Comparison of ENCODE assay signal across 8 mouse cellular contexts in the genomic region with DNA sequence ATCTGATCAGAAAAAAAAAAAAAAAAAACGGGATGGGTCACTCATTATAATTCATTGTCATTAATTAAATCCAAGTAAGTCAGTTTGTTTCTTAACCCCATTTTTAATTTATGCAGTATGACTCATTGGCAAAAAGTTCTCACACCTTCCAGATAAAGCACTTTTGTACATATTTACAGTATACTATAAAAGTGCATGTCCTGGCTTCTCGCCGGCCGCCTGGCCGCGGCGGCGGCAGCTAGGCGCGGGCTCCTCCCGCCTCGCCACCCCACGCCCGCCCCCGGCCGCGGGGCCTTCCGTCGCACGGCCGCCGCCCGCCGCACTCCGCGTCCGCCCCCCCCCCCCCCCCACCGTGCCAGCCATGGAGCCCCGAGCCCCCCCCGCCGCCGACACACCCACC. TPM values are rescaled to one million over a fixed set of nuclear protein-coding genes. Genes with fewer than 3 reads are reported as not detected.
DNase-seq lines count a peak whose midpoint lies in the region; ATAC-seq and TF ChIP-seq lines count a peak whose summit lies in the region.
"Had no signal": no experiment of that assay in that cellular context is flagged by ENCODE, and none has a peak within 500 bp of the region (broad histone marks: within the 10 kb centered on the region; RNA-seq: fewer than 3 reads in every experiment).

No protein-coding gene starts in this region.

- TF ChIP-seq EP300 in stomach, postnatal 0 days (optimal IDR thresholded peaks at IDR 0.05), result no peak

- 12% methylated on average over 21 of the region's 32 CpGs for WGBS in lung, embryonic 16.5 days
- WGBS in lung, adult 2 months, result 22% methylated on average over 24 of the region's 32 CpGs
- WGBS in forebrain, embryonic 16.5 days, result 14% methylated on average over 25 of the region's 32 CpGs
- WGBS in liver, embryonic 11.5 days, result 5% methylated on average over 24 of the region's 32 CpGs
- 5% methylated on average over 27 of the region's 32 CpGs for WGBS in stomach, postnatal 0 days

- TF ChIP-seq POLR2A in lung, adult 2 months (IDR thresholded peaks at IDR 0.05; ENCODE audit: borderline replicate concordance, extremely low read depth, low read depth, low read length), result no peak

- no peak for TF ChIP-seq CTCF in lung, adult 2 months (IDR thresholded peaks at IDR 0.05; ENCODE audit: insufficient read depth, low read length)
- no peak for TF ChIP-seq CTCF in stomach, postnatal 0 days (IDR thresholded peaks at IDR 0.05; ENCODE audit: low read depth)

- no peak for DNase-seq in lung, adult 2 months
- no peak for DNase-seq in liver, embryonic 11.5 days (ENCODE audit: low spot score)
- DNase-seq in stomach, postnatal 0 days (ENCODE audit: low spot score), result peak; percentile 39
- no peak for DNase-seq in testis, postnatal 10 days (ENCODE audit: low spot score)
- DNase-seq in gastrocnemius, postnatal 25 days, result no peak

- peak overlapping the region; percentile 41 for H3K4me3 ChIP-seq in lung, embryonic 16.5 days (ENCODE audit: low read length)
- H3K4me3 ChIP-seq in lung, adult 2 months (replicated peaks; ENCODE audit: extremely low read depth, low read depth, low read length), result no peak overlapping the region
- peak overlapping the region; percentile 32 for H3K4me3 ChIP-seq in forebrain, embryonic 16.5 days (replicated peaks; ENCODE audit: low read length)
- H3K4me3 ChIP-seq in liver, embryonic 11.5 days (ENCODE audit: low read depth, low read length), result peak overlapping the region; percentile 41
- H3K4me3 ChIP-seq in stomach, postnatal 0 days (ENCODE audit: low read depth, low read length), result peak overlapping the region; percentile 23; the same call in 1 of the 2 replicates

- no peaks in the 10 kb centered on the region for H3K4me1 ChIP-seq in lung, embryonic 16.5 days (replicated peaks; ENCODE audit: control insufficient read depth, insufficient read depth, low read length)
- no peaks in the 10 kb centered on the region for H3K4me1 ChIP-seq in lung, adult 2 months (ENCODE audit: control insufficient read depth, insufficient read depth, low read length)
- no peaks in the 10 kb centered on the region for H3K4me1 ChIP-seq in forebrain, embryonic 16.5 days (replicated peaks; ENCODE audit: control insufficient read depth, insufficient read depth, low read length)
- H3K4me1 ChIP-seq in liver, embryonic 11.5 days (replicated peaks; ENCODE audit: control insufficient read depth, insufficient read depth, low read length), result no peaks in the 10 kb centered on the region
- H3K4me1 ChIP-seq in stomach, postnatal 0 days (replicated peaks; ENCODE audit: control insufficient read depth, insufficient read depth), result no peaks in the 10 kb centered on the region

- no peaks in the 10 kb centered on the region for H3K27me3 ChIP-seq in lung, embryonic 16.5 days (ENCODE audit: control insufficient read depth, insufficient read depth, low read depth, low read length)
- H3K27me3 ChIP-seq in forebrain, embryonic 16.5 days (replicated peaks; ENCODE audit: control insufficient read depth, insufficient read depth, low read length), result no peaks in the 10 kb centered on the region
- no peaks in the 10 kb centered on the region for H3K27me3 ChIP-seq in liver, embryonic 11.5 days (replicated peaks; ENCODE audit: control insufficient read depth, insufficient read depth, low read length)
- no peaks in the 10 kb centered on the region for H3K27me3 ChIP-seq in stomach, postnatal 0 days (ENCODE audit: control insufficient read depth, insufficient read depth, low read length)

- peak overlapping the region; percentile 57 for H3K4me2 ChIP-seq in lung, embryonic 16.5 days (ENCODE audit: low read depth, low read length)
- peak overlapping the region; percentile 57 for H3K4me2 ChIP-seq in forebrain, embryonic 16.5 days (ENCODE audit: low read length)
- peak overlapping the region; percentile 61 for H3K4me2 ChIP-seq in liver, embryonic 11.5 days
- H3K4me2 ChIP-seq in stomach, postnatal 0 days (replicated peaks; ENCODE audit: low read depth), result peak overlapping the region; percentile 51

- no peaks in the 10 kb centered on the region for H3K36me3 ChIP-seq in lung, embryonic 16.5 days (ENCODE audit: control insufficient read depth, insufficient read depth, low read length)
- no peaks in the 10 kb centered on the region for H3K36me3 ChIP-seq in forebrain, embryonic 16.5 days (ENCODE audit: control insufficient read depth, insufficient read depth)
- no peaks in the 10 kb centered on the region for H3K36me3 ChIP-seq in liver, embryonic 11.5 days (ENCODE audit: control insufficient read depth, insufficient read depth, low read length)
- H3K36me3 ChIP-seq in stomach, postnatal 0 days (ENCODE audit: control insufficient read depth, insufficient read depth, low read length), result no peaks in the 10 kb centered on the region

- H3K9ac ChIP-seq in lung, embryonic 16.5 days (ENCODE audit: low read length), result no peak overlapping the region
- H3K9ac ChIP-seq in forebrain, embryonic 16.5 days (replicated peaks; ENCODE audit: low read depth, low read length), result no peak overlapping the region
- H3K9ac ChIP-seq in liver, embryonic 11.5 days (ENCODE audit: low read depth, low read length), result no peak overlapping the region
- H3K9ac ChIP-seq in stomach, postnatal 0 days (ENCODE audit: low read length), result no peak overlapping the region

- H3K27ac ChIP-seq in lung, embryonic 16.5 days (ENCODE audit: low read length), result no peak overlapping the region
- no peak overlapping the region for H3K27ac ChIP-seq in forebrain, embryonic 16.5 days (ENCODE audit: low read length)
- no peak overlapping the region for H3K27ac ChIP-seq in liver, embryonic 11.5 days (ENCODE audit: low read depth, low read length)
- no peak overlapping the region for H3K27ac ChIP-seq in stomach, postnatal 0 days (replicated peaks)
- H3K27ac ChIP-seq: macrophage had no signal

- H3K9me3 ChIP-seq in lung, embryonic 16.5 days (ENCODE audit: control insufficient read depth, low read length), result no peaks in the 10 kb centered on the region
- H3K9me3 ChIP-seq in forebrain, embryonic 16.5 days (ENCODE audit: control insufficient read depth, low read length), result no peaks in the 10 kb centered on the region
- H3K9me3 ChIP-seq in liver, embryonic 11.5 days (ENCODE audit: control insufficient read depth, low read length), result no peaks in the 10 kb centered on the region
- no peaks in the 10 kb centered on the region for H3K9me3 ChIP-seq in stomach, postnatal 0 days (ENCODE audit: control insufficient read depth, low read length)

- ATAC-seq in lung, embryonic 16.5 days (ENCODE audit: low read depth), result 0 out of 2 replicates have a peak, but pooled peaks have one; percentile 10
- ATAC-seq in forebrain, embryonic 16.5 days, result no peak
- no peak for ATAC-seq in liver, embryonic 11.5 days (replicated peaks; ENCODE audit: low FRiP score)
- peak; percentile 63; the same call in 1 of the 2 replicates for ATAC-seq in stomach, postnatal 0 days (ENCODE audit: low FRiP score, low TSS enrichment)

RNA-seq across cellular contexts. Expression of gene Gm5141, which starts 27.1 kb away (rescaled TPM):
- polyA plus RNA-seq in lung, embryonic 16.5 days (2015; fragmentation: Nextera tagmentation; extraction: Ambion mirVana), result 10.5 and 13.4 TPM in 2 replicates
- polyA plus RNA-seq in lung, adult 2 months (2012; rRNA removed), result 0.95 and 1.4 TPM in 2 replicates
- polyA plus RNA-seq in forebrain, embryonic 16.5 days (2015; fragmentation: Nextera tagmentation; extraction: Ambion mirVana), result 12.8 and 14.2 TPM in 2 replicates
- 4.2 and 4.3 TPM in 2 replicates for polyA plus RNA-seq in liver, embryonic 11.5 days (2014; fragmentation: Nextera tagmentation; extraction: Ambion mirVana)
- polyA plus RNA-seq in stomach, postnatal 0 days (2015; fragmentation: Nextera tagmentation; extraction: Ambion mirVana), result 3.1 and 3.5 TPM in 2 replicates
- 1 to 10 TPM in 1 of 2 experiments, under 1 TPM in 1; 0.64 to 1.2 TPM for total RNA-seq in gastrocnemius, postnatal 25 days (2021)

RNA-seq across cellular contexts. Expression of gene Fbp2, which starts 45.5 kb away (rescaled TPM):
- polyA plus RNA-seq in lung, embryonic 16.5 days (2015; fragmentation: Nextera tagmentation; extraction: Ambion mirVana), result 0.73 and 1.4 TPM in 2 replicates
- polyA plus RNA-seq in lung, adult 2 months (2012; rRNA removed), result 2.3 and 7.2 TPM in 2 replicates
- 0.36 and 0.41 TPM in 2 replicates for polyA plus RNA-seq in forebrain, embryonic 16.5 days (2015; fragmentation: Nextera tagmentation; extraction: Ambion mirVana)
- polyA plus RNA-seq in liver, embryonic 11.5 days (2014; fragmentation: Nextera tagmentation; extraction: Ambion mirVana), result not detected in 2 replicates
- polyA plus RNA-seq in stomach, postnatal 0 days (2015; fragmentation: Nextera tagmentation; extraction: Ambion mirVana), result 143 and 146 TPM in 2 replicates
- 10 to 100 TPM; 30.0 to 48.3 TPM for total RNA-seq in gastrocnemius, postnatal 25 days (2021)
- polyA plus RNA-seq: macrophage had no signal

RNA-seq across cellular contexts. Expression of gene Platr25, which starts 52.2 kb away (rescaled TPM):
- polyA plus RNA-seq in lung, embryonic 16.5 days (2015; fragmentation: Nextera tagmentation; extraction: Ambion mirVana), result 29.4 and 31.1 TPM in 2 replicates
- polyA plus RNA-seq in lung, adult 2 months (2012; rRNA removed), result 0.36 and 1.5 TPM in 2 replicates
- 40.3 and 42.1 TPM in 2 replicates for polyA plus RNA-seq in forebrain, embryonic 16.5 days (2015; fragmentation: Nextera tagmentation; extraction: Ambion mirVana)
- 15.2 and 16.0 TPM in 2 replicates for polyA plus RNA-seq in liver, embryonic 11.5 days (2014; fragmentation: Nextera tagmentation; extraction: Ambion mirVana)
- 8.5 and 8.7 TPM in 2 replicates for polyA plus RNA-seq in stomach, postnatal 0 days (2015; fragmentation: Nextera tagmentation; extraction: Ambion mirVana)
- total RNA-seq in gastrocnemius, postnatal 25 days (2021), result 1 to 10 TPM; 2.1 TPM

Comparison
In these comparisons a context has a peak if more than half of its experiments do, and no peak if none do; other contexts are left out.
1. ATAC-seq: peak in lung, embryonic 16.5 days (single experiment) and stomach, postnatal 0 days (single experiment); none in forebrain, embryonic 16.5 days (single experiment) and liver, embryonic 11.5 days (single experiment).
2. RNA of gene Fbp2, which starts 45.5 kb away (polyA plus RNA-seq): 143 to 146 TPM in stomach, postnatal 0 days; 2.3 to 7.2 TPM in lung, adult 2 months, 0.73 to 1.4 TPM in lung, embryonic 16.5 days, 0.36 to 0.41 TPM in forebrain, embryonic 16.5 days and not detected in liver, embryonic 11.5 days; every median in the first group is over 10 times any median in the second.
3. Peak in every context shown above with its lines, with median percentiles within 50 percentile points of each other: H3K4me2 ChIP-seq.